Mouse (Mus musculus) embryonic facial prominence, embryonic 12.5 days (tissue): Measurements from ENCODE around the gene Ppat. TPM values are rescaled to one million over a fixed set of nuclear protein-coding genes. Genes with fewer than 3 reads are reported as not detected.
"Not testable (repeated sequence)": the region's sequence is repeated elsewhere in the genome, so short reads cannot be mapped to it uniquely, and the experiment has no call there.

Experiments
- ATAC-seq: fragments of 200-750 bp; cut with Nextera tagmentation; 2 replicates; pipeline ENCODE4 v1.8.0; 2017; ENCODE audit not compliant: insufficient number of reproducible peaks, insufficient read depth, low FRiP score, low TSS enrichment
- H3K27ac ChIP-seq: fragments of 300-500 bp; sonication (generic); 2 replicates; pipeline ENCODE4 v1.5.1; 2016; ENCODE audit warnings: mild to moderate bottlenecking
- H3K27me3 ChIP-seq: fragments of 300-500 bp; sonication (generic); 2 replicates; pipeline ENCODE4 v1.6.1; 2016; ENCODE audit warnings: mild to moderate bottlenecking, moderate library complexity
- H3K36me3 ChIP-seq: fragments of 300-500 bp; sonication (generic); 2 replicates; pipeline ENCODE4 v1.6.1; 2016; ENCODE audit warnings: mild to moderate bottlenecking
- H3K4me1 ChIP-seq: fragments of 300-500 bp; sonication (generic); 2 replicates; pipeline ENCODE4 v1.6.1; 2016
- H3K4me2 ChIP-seq: fragments of 300-500 bp; sonication (generic); replicated peaks from 2 replicates; pipeline ENCODE4 v1.6.1; 2016; ENCODE audit warnings: mild to moderate bottlenecking, moderate library complexity
- H3K4me3 ChIP-seq: fragments of 300-500 bp; sonication (generic); 2 replicates; pipeline ENCODE4 v1.5.1; 2016; ENCODE audit warnings: mild to moderate bottlenecking
- H3K9ac ChIP-seq: fragments of 300-500 bp; sonication (generic); 2 replicates; pipeline ENCODE4 v1.6.1; 2016; ENCODE audit warnings: mild to moderate bottlenecking, moderate library complexity
- H3K9me3 ChIP-seq: fragments of 300-500 bp; sonication (generic); 2 replicates; pipeline ENCODE4 v1.6.1; 2016; ENCODE audit warnings: mild to moderate bottlenecking, moderate library complexity
- WGBS: fragments of 180-500 bp; shearing (Covaris S2); methylation state at CpG from one replicate; pipeline ENCODE4 v1.1.7; 2016; 5-methylcytosine and 5-hydroxymethylcytosine counted together
- polyA plus RNA-seq: library from polyadenylated mRNA; unstranded; fragments of >200 nt; fragmentation: Nextera tagmentation; extraction: Ambion mirVana; gene quantifications from 2 replicates; pipeline ENCODE4 v1.2.1, GENCODE M21; 2016

Gene Ppat
- polyA plus RNA-seq, 1 experiment from 2014 or later, result 29.9 TPM

DNA sequence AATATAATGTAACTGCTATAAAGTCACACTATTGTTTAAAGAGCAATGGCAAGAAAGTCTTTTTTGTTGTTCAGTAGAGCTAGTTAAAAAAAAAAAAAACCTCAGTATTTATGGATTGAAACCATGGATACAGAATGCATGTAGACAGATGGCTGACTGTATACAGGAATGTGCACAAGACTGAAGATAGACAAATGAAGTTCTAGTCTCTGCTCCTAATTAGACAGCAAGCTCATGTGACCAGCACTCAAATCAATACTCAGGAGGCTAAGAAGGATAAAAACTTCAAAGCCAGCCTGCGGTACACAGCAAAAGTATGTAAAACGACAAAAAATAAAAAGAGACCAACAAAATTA, 5.7 kb downstream of the Ppat start:
- Histone ChIP-seq H3K9me3 (no peaks in the 10 kb centered on the region), H3K36me3 (0 out of 2 replicates have a peak, but pooled peaks cover 10% of the 10 kb centered on the region), H3K4me2 (no peak overlapping the region), H3K27me3 (no peaks in the 10 kb centered on the region), H3K4me1 (peaks cover 18% of the 10 kb centered on the region), H3K4me3 (no peak overlapping the region), H3K9ac (no peak overlapping the region), H3K27ac (no peak overlapping the region)
- ATAC-seq, result no peak
- 75% methylated on average over 2 of the region's 2 CpGs for WGBS

DNA sequence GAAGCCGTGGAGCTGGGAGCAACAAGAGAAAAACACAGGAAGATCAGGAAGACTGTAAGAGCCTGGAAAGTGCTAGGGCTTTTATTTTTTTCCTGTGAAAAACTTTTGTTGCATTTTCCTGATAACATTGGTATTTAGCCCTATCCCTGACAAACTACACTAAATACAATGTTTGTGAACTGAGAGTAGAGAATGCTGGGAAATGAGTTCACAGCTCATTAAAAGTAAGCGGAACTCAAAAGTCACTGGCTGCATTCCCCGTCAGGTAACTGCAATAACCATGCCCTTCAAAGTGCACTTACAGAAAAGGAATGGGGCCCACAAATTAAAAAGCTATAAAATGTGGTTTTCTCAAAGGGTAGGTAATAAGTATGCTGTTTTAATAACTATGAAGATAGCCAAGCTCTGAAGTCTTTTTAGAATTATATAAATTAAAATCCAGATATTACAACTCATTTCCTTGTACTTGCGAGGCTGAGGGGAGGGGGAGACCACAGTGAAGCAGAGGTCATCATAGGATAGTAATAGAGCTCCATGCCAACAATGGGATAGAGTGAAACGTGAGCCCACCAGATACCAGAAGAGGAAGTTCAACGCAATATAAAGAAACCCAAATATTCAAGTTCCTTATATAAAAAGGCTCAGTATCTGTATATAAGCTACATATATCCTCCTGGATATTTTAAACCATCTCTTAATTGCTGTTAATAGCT, 6.3 kb downstream of the Ppat start:
- H3K4me2 ChIP-seq, result no peak overlapping the region
- H3K27me3 ChIP-seq, result no peaks in the 10 kb centered on the region
- H3K4me3 ChIP-seq, result no peak overlapping the region
- 74% methylated on average over 6 of the region's 6 CpGs for WGBS
- peaks cover 16% of the 10 kb centered on the region for H3K4me1 ChIP-seq
- 0 out of 2 replicates have a peak, but pooled peaks cover 13% of the 10 kb centered on the region for H3K36me3 ChIP-seq
- no peak for ATAC-seq
- no peak overlapping the region for H3K9ac ChIP-seq
- H3K9me3 ChIP-seq, result no peaks in the 10 kb centered on the region
- H3K27ac ChIP-seq, result no peak overlapping the region

DNA sequence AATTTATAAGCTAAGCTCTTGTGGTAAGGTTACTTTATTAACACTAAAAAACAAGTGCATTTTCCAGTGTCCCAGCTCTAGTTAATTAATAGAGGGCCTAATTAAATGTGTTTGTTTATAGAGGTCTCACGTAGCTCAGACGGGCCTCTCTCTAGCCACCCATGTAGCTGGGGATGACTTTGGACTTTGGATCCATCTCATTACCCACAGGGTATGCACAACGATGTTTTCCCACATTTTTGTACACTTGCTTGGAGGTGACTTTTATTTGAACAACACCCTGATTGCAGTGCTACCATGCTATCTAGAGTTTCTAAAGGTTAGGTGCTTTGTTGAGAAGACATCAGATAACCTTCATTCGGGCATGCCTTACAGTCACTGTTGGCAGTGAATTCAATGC, 8.9 kb downstream of the Ppat start:
- WGBS, result 89% methylated on average over 4 of the region's 4 CpGs
- no peak overlapping the region for H3K4me3 ChIP-seq

DNA sequence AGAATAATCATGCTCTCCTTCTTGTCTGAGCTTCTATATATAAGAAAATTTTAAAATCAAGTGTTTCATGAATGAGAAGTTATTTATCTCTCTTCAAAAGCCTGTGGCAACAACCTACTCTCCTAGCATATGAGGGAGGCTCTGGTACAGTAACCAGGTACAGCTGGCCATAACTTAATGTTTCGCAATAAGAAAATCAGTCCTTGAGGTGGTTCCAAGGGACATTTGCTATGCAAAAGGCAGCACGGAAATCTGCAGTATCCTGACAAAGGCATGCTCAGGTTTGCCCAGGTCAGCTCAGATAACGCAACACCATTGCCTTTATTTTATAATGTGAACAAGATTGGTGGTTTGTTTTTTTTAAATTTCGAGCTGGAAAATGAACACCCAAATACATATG, 9.4 kb downstream of the Ppat start:
- 82% methylated on average over 4 of the region's 4 CpGs for WGBS
- Histone ChIP-seq H3K27ac (no peak overlapping the region), H3K9me3 (no peaks in the 10 kb centered on the region), H3K9ac (no peak overlapping the region), H3K4me2 (no peak overlapping the region), H3K4me1 (peaks cover 7% of the 10 kb centered on the region; the same call in 1 of the 2 replicates), H3K27me3 (no peaks in the 10 kb centered on the region), H3K36me3 (peaks cover 21% of the 10 kb centered on the region; the same call in 1 of the 2 replicates), H3K4me3 (no peak overlapping the region)
- ATAC-seq, result no peak

More for the DNA sequence above, 8.9 kb downstream of the Ppat start:
- H3K27me3 ChIP-seq, result no peaks in the 10 kb centered on the region
- H3K9me3 ChIP-seq, result no peaks in the 10 kb centered on the region
- peaks cover 21% of the 10 kb centered on the region; the same call in 1 of the 2 replicates for H3K36me3 ChIP-seq
- ATAC-seq, result no peak
- H3K4me1 ChIP-seq, result peaks cover 7% of the 10 kb centered on the region; the same call in 1 of the 2 replicates
- H3K27ac ChIP-seq, result no peak overlapping the region
- H3K9ac ChIP-seq, result no peak overlapping the region
- no peak overlapping the region for H3K4me2 ChIP-seq

DNA sequence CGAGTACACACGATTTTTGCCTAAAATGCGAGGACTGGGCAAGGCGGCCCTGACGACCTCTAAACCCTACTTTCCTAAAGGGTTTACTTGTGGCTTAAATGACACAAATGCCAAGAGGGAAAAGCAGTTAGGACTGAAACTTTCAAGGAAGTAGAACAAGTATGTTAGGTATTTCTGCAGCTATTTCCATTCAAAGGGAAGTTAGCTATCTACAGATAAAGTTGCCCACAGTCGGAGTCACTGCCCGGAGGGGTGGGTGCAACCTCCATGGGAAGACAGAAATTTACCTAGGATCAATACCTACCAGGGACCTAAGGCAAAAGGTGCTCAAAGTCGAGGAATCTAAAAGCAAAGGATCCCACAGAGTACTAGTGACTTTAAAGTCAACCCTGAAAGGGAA, 11.7 kb downstream of the Ppat start:
- Histone ChIP-seq H3K4me3 (no peak overlapping the region), H3K27me3 (no peaks in the 10 kb centered on the region), H3K4me2 (no peak overlapping the region), H3K27ac (no peak overlapping the region), H3K9ac (no peak overlapping the region), H3K9me3 (no peaks in the 10 kb centered on the region), H3K4me1 (no peaks in the 10 kb centered on the region), H3K36me3 (peaks cover 13% of the 10 kb centered on the region; the same call in 1 of the 2 replicates)
- no peak for ATAC-seq
- WGBS, result 94% methylated on average over 8 of the region's 8 CpGs

DNA sequence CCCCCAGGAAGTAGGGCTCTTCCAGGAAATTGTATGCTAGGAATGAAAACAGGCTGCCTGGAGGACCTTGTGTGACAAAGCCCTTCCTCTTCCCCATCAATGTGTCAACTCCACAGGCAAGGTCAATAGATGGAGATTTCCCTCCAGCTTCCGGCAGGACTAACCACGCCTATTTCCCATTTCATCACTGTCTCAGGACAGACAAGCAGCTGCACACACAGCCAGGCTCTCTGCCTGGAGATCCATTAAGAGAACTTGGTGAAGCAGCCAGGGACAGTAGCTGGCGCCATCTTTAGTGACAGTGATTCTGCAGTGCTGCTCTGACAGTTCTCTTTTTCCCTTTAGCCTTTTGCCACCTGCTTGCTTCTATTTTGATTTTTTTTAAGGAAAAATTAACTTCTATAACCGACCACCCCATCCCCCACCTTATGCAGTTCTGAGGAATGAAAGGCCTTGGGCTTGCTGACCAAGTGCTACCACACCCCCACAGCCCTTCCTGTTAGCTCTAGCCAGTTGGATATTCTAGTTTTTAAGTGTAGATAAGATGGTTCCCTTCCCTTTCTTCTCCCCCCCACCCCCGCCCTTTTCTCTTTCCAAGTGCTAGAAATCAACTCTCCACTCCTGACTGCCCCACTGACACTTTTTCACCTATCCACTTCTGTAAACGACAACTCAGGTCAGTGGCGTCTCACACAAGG, 22.0 kb downstream of the Ppat start:
- ATAC-seq, result no peak
- 74% methylated on average over 7 of the region's 7 CpGs for WGBS
- no peak overlapping the region for H3K27ac ChIP-seq

DNA sequence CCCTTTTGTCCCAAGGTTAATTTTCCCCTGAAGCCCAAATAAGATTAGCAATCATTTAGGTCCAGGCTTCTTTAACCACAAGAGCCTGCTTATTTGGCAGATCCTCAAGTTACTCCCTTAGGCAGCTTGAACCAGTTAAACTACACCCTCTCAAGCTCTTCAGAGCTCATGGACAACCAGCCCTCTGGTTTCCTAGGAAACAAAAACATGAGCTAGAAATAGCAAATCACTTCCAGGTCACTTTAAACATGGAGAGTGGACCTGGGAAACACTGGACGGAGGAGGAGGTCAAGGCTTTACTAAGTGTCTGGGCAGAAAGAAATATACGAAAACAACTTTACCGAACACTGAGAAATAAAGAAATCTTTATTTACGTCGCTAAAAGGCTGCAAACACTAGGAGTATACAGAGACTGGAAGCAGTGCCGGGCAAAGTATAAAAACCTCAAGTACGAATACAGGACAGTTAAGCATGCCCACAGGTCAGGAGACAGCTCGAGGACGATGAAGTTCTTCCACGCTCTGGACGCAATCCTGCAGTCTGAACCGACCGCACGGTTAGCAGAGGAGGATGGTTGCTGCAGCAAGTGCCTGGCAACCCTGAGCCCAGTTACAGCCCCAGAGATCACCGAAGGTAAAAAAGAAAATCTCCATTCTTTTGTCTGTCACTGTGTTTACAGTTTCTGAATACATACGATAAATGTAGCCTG, 23.1 kb downstream of the Ppat start:
- H3K27ac ChIP-seq, result peak overlapping the region; percentile 76

More for the DNA sequence above, 22.0 kb downstream of the Ppat start:
- Histone ChIP-seq H3K9me3 (no peaks in the 10 kb centered on the region), H3K36me3 (peaks cover 20% of the 10 kb centered on the region), H3K4me3 (no peak overlapping the region), H3K4me2 (no peak overlapping the region), H3K9ac (no peak overlapping the region), H3K4me1 (peaks cover 24% of the 10 kb centered on the region), H3K27me3 (no peaks in the 10 kb centered on the region)

DNA sequence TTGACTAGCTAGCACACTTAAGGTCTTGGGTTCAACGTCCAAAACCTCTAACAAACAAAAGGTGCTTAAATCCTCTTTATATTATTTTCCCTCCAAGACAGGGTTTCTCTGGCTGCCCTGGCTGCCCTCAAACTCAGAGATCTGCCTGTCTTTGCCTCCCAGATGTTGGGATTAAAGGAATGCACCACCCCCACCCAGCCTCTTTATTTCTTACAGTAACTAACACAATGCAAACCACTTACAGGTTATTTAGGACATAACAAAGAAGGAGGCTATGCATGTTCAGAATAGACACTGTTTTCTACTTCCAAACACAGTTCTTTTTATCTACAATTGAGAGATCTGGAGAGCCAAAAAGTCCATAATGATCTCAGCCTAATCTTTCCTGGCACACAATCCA, 27.1 kb downstream of the Ppat start:
- H3K9ac ChIP-seq, result no peak overlapping the region
- no peak overlapping the region for H3K4me3 ChIP-seq
- ATAC-seq, result no peak
- no peaks in the 10 kb centered on the region for H3K27me3 ChIP-seq
- 77% methylated on average over 1 of the region's 1 CpGs for WGBS
- H3K4me1 ChIP-seq, result peaks cover 18% of the 10 kb centered on the region
- no peak overlapping the region for H3K27ac ChIP-seq
- H3K36me3 ChIP-seq, result peaks cover 51% of the 10 kb centered on the region
- no peak overlapping the region for H3K4me2 ChIP-seq
- H3K9me3 ChIP-seq, result no peaks in the 10 kb centered on the region

More for the DNA sequence above, 23.1 kb downstream of the Ppat start:
- Histone ChIP-seq H3K9ac (no peak overlapping the region), H3K27me3 (no peaks in the 10 kb centered on the region), H3K4me1 (peaks cover 24% of the 10 kb centered on the region), H3K4me2 (peak overlapping the region; percentile 18), H3K36me3 (peaks cover 24% of the 10 kb centered on the region), H3K4me3 (no peak overlapping the region), H3K9me3 (no peaks in the 10 kb centered on the region)
- ATAC-seq, result peak; percentile 64; the same call in 1 of the 2 replicates
- 58% methylated on average over 16 of the region's 16 CpGs for WGBS

DNA sequence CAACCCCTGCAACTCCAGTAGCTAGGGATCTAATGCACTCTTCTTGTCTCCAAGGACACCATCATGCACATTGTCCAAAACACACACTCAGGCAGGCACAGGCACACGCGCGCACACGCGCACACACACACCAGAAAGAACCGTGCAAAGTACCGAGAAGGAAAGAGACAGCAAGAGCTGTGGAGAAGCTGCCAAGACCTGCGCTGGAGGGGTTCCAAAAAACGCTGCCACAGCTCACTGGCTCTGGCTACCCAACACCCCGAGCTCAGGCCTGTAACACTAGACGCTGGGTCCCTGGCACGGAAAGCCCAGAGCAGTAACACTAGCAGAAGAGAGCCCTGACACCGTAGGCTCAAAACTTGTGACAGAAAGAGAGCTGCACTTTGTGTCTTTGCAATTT, 27.9 kb downstream of the Ppat start:
- Histone ChIP-seq H3K9ac (no peak overlapping the region), H3K4me2 (no peak overlapping the region), H3K4me1 (peaks cover 9% of the 10 kb centered on the region), H3K4me3 (no peak overlapping the region), H3K27me3 (no peaks in the 10 kb centered on the region), H3K27ac (no peak overlapping the region), H3K9me3 (no peaks in the 10 kb centered on the region), H3K36me3 (peaks cover 57% of the 10 kb centered on the region)
- 88% methylated on average over 13 of the region's 13 CpGs for WGBS
- no peak for ATAC-seq

DNA sequence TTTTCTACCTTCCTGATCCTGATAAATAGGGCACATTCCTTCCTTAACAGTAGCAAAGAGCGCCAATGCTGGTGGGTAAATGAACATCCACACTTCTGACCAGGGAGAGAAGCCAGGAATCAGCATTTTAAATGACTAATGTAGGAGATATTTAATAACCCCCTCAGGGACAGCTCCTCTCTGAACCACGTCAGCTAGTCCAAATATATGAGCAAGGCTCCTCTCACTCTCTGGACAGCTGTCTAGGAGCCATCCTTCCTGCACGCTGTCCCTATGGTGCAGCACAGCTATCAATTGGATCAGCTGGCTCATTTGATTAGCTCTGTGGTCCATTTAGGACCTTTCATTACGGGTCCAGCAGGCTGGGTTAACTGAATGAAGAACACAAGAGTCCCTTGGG, 28.5 kb downstream of the Ppat start:
- peaks cover 63% of the 10 kb centered on the region for H3K36me3 ChIP-seq
- H3K4me2 ChIP-seq, result no peak overlapping the region
- ATAC-seq, result no peak
- H3K27me3 ChIP-seq, result no peaks in the 10 kb centered on the region
- no peak overlapping the region for H3K4me3 ChIP-seq
- no peak overlapping the region for H3K9ac ChIP-seq
- no peaks in the 10 kb centered on the region for H3K9me3 ChIP-seq
- peaks cover 8% of the 10 kb centered on the region for H3K4me1 ChIP-seq
- WGBS, result 90% methylated on average over 4 of the region's 4 CpGs
- H3K27ac ChIP-seq, result no peak overlapping the region

DNA sequence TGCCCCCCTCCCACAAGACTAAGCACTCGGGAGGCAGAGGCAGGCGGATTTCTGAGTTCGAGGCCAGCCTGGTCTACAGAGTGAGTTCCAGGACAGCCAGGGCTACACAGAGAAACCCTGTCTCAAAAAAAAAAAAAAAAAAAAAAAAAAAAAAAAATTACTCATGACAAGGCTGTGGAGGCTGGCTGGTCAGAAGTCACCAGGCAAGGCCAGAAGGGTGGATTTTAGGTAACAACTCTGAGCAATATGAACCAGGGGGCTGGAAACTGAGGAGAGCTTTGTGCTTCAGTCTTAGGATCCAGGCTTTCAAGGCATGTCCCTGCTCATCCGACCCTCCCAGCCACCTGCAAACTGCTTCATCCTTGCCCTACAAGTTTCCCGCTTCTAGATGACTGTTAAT, 38.9 kb downstream of the Ppat start:
- 91% methylated on average over 5 of the region's 5 CpGs for WGBS
- H3K9ac ChIP-seq, H3K27ac ChIP-seq, H3K4me3 ChIP-seq, H3K4me1 ChIP-seq, H3K4me2 ChIP-seq, H3K27me3 ChIP-seq, ATAC-seq, H3K9me3 ChIP-seq: not testable (repeated sequence)
- H3K36me3 ChIP-seq, result peaks cover 14% of the 10 kb centered on the region
